Mouse (Mus musculus) hindbrain, embryonic 15.5 days (tissue): ENCODE data around the gene Osgep. TPM values are rescaled to one million over a fixed set of nuclear protein-coding genes. Genes with fewer than 3 reads are reported as not detected.
A peak's percentile ranks its signal among the peaks of the same experiment; 100 is the strongest.
"Not testable (repeated sequence)": the region's sequence is repeated elsewhere in the genome, so short reads cannot be mapped to it uniquely, and the experiment has no call there.

Experiments used
- ATAC-seq: fragments of 200-750 bp; cut with Nextera tagmentation; 2 replicates; pipeline ENCODE4 v1.8.0; 2017; ENCODE audit warnings: low read depth, moderate number of reproducible peaks, moderate TSS enrichment; ENCODE audit not compliant: low FRiP score
- H3K27ac ChIP-seq: fragments of 300-500 bp; sonication (generic); replicated peaks from 2 replicates; pipeline ENCODE4 v1.5.1; 2015; ENCODE audit warnings: mild to moderate bottlenecking, inconsistent platforms
- H3K27me3 ChIP-seq: fragments of 300-500 bp; sonication (generic); 2 replicates; pipeline ENCODE4 v1.6.1; 2015; ENCODE audit warnings: control low read depth, inconsistent platforms
- H3K36me3 ChIP-seq: fragments of 300-500 bp; sonication (generic); 2 replicates; pipeline ENCODE4 v1.6.1; 2015; ENCODE audit warnings: control low read depth, inconsistent platforms
- H3K4me1 ChIP-seq: fragments of 300-500 bp; sonication (generic); replicated peaks from 2 replicates; pipeline ENCODE4 v1.6.1; 2015; ENCODE audit warnings: control low read depth, inconsistent platforms
- H3K4me2 ChIP-seq: fragments of 300-500 bp; sonication (generic); 2 replicates; pipeline ENCODE4 v1.6.1; 2015; ENCODE audit warnings: moderate library complexity, mild to moderate bottlenecking, inconsistent platforms
- H3K4me3 ChIP-seq: fragments of 300-500 bp; sonication (generic); 2 replicates; pipeline ENCODE4 v1.5.1; 2015; ENCODE audit warnings: mild to moderate bottlenecking, inconsistent platforms
- H3K9ac ChIP-seq: fragments of 300-500 bp; sonication (generic); 2 replicates; pipeline ENCODE4 v1.6.1; 2015; ENCODE audit warnings: inconsistent platforms
- H3K9me3 ChIP-seq: fragments of 300-500 bp; sonication (generic); 2 replicates; pipeline ENCODE4 v1.6.1; 2016; ENCODE audit warnings: control low read depth, inconsistent platforms
- WGBS: fragments of 180-500 bp; shearing (Covaris S2); methylation state at CpG from one replicate; pipeline ENCODE4 v1.1.7; 2015; 5-methylcytosine and 5-hydroxymethylcytosine counted together
- polyA plus RNA-seq: library from polyadenylated mRNA; unstranded; fragments of >200 nt; fragmentation: Nextera tagmentation; extraction: Ambion mirVana; gene quantifications from 2 replicates; pipeline ENCODE4 v1.2.1, GENCODE M21; 2015

The Osgep gene
- polyA plus RNA-seq, 1 experiment from 2014 or later, result 111 TPM

- not testable (repeated sequence) for H3K27ac ChIP-seq, H3K36me3 ChIP-seq, H3K9me3 ChIP-seq, H3K4me1 ChIP-seq, H3K9ac ChIP-seq, H3K27me3 ChIP-seq, H3K4me3 ChIP-seq
- ATAC-seq, result peak; percentile 91
- WGBS, result 7% methylated on average over 19 of the region's 19 CpGs
- peak within 1 kb of the TSS; percentile 41 for H3K4me2 ChIP-seq
These were observed 31.3 kb upstream of the Osgep start, which contains the start of gene Pnp2 for GRCm38 (mm10) chr14:50955942-50956508. TSS of gene Pnp2 (plus strand) at chr14:50955992.

- no peak for ATAC-seq
- H3K4me3 ChIP-seq, result no peak overlapping the region
- H3K4me2 ChIP-seq, result no peak overlapping the region
- peaks cover 7% of the 10 kb centered on the region; the same call in 1 of the 2 replicates for H3K36me3 ChIP-seq
- WGBS, result 90% methylated on average over 10 of the region's 10 CpGs
- no peak overlapping the region for H3K27ac ChIP-seq
- H3K9me3 ChIP-seq, result no peaks in the 10 kb centered on the region
- H3K27me3 ChIP-seq, result no peaks in the 10 kb centered on the region
- H3K4me1 ChIP-seq, result no peaks in the 10 kb centered on the region
- H3K9ac ChIP-seq, result no peak overlapping the region
These were observed 30.8 kb upstream of the Osgep start for GRCm38 (mm10) chr14:50955487-50955886.

GRCm38 (mm10) chr14:50945526-50945925, 20.8 kb upstream of the Osgep start:
- not testable (repeated sequence) for H3K4me1 ChIP-seq, H3K27me3 ChIP-seq, H3K36me3 ChIP-seq, H3K9me3 ChIP-seq, ATAC-seq
- 33% methylated on average over 3 of the region's 3 CpGs for WGBS
- Histone ChIP-seq H3K27ac (peak overlapping the region; percentile 90; the same call in 1 of the 2 replicates), H3K4me2 (peak overlapping the region; percentile 61), H3K4me3 (peak overlapping the region; percentile 52), H3K9ac (peak overlapping the region; percentile 46; the same call in 1 of the 2 replicates)

- H3K4me1 ChIP-seq, ATAC-seq, H3K27me3 ChIP-seq, H3K9me3 ChIP-seq, H3K36me3 ChIP-seq: not testable (repeated sequence)
- H3K4me3 ChIP-seq, result peak overlapping the region; percentile 52
- H3K4me2 ChIP-seq, result peak overlapping the region; percentile 61
- 12% methylated on average over 6 of the region's 6 CpGs for WGBS
- peak overlapping the region; percentile 90 for H3K27ac ChIP-seq
- peak overlapping the region; percentile 46 for H3K9ac ChIP-seq
These were observed 20.4 kb upstream of the Osgep start for GRCm38 (mm10) chr14:50945081-50945480.

GRCm38 (mm10) chr14:50944668-50945033, 20.0 kb upstream of the Osgep start:
- WGBS, result under 1% methylated on average over 15 of the region's 15 CpGs
- H3K4me1 ChIP-seq, H3K27me3 ChIP-seq, H3K9me3 ChIP-seq, H3K36me3 ChIP-seq: not testable (repeated sequence)
- H3K27ac ChIP-seq, result peak overlapping the region; percentile 90
- peak overlapping the region; percentile 61 for H3K4me2 ChIP-seq
- H3K9ac ChIP-seq, result peak overlapping the region; percentile 46
- H3K4me3 ChIP-seq, result peak overlapping the region; percentile 52
- peak; percentile 97 for ATAC-seq

GRCm38 (mm10) chr14:50943932-50944667, 19.4 kb upstream of the Osgep start, which contains the start of gene Gm49342:
TSS of gene Gm49342 (plus strand) at chr14:50944517.
- peak; percentile 98 for ATAC-seq

GRCm38 (mm10) chr14:50938940-50939339, 14.2 kb upstream of the Osgep start:
- H3K36me3 ChIP-seq, result no peaks in the 10 kb centered on the region
- 48% methylated on average over 2 of the region's 2 CpGs for WGBS
- H3K9me3 ChIP-seq, result no peaks in the 10 kb centered on the region
- no peak for ATAC-seq
- no peak overlapping the region for H3K4me3 ChIP-seq
- H3K27ac ChIP-seq, result no peak overlapping the region
- peaks cover 1% of the 10 kb centered on the region; the same call in 1 of the 2 replicates for H3K4me1 ChIP-seq
- H3K9ac ChIP-seq, result no peak overlapping the region
- no peaks in the 10 kb centered on the region for H3K27me3 ChIP-seq
- no peak overlapping the region for H3K4me2 ChIP-seq

More at GRCm38 (mm10) chr14:50943932-50944667, 19.4 kb upstream of the Osgep start, which contains the start of gene Gm49342:
- no peaks in the 10 kb centered on the region for H3K27me3 ChIP-seq
- peak within 1 kb of the TSS; percentile 46 for H3K9ac ChIP-seq
- no peaks in the 10 kb centered on the region for H3K9me3 ChIP-seq
- H3K4me3 ChIP-seq, result peak within 1 kb of the TSS; percentile 52
- H3K27ac ChIP-seq, result peak within 1 kb of the TSS; percentile 90
- H3K4me2 ChIP-seq, result peak within 1 kb of the TSS; percentile 61
- WGBS, result 18% methylated on average over 31 of the region's 31 CpGs
- H3K4me1 ChIP-seq, result peaks cover 9% of the 10 kb centered on the region
- no peaks in the 10 kb centered on the region for H3K36me3 ChIP-seq

GRCm38 (mm10) chr14:50938119-50938908, 13.6 kb upstream of the Osgep start:
- Histone ChIP-seq H3K4me1 (no peaks in the 10 kb centered on the region), H3K9ac (no peak overlapping the region), H3K27ac (no peak overlapping the region), H3K27me3 (no peaks in the 10 kb centered on the region), H3K4me2 (no peak overlapping the region), H3K4me3 (no peak overlapping the region), H3K9me3 (no peaks in the 10 kb centered on the region), H3K36me3 (no peaks in the 10 kb centered on the region)
- 93% methylated on average over 3 of the region's 3 CpGs for WGBS
- ATAC-seq, result no peak

- Histone ChIP-seq H3K4me1 (peaks cover 5% of the 10 kb centered on the region), H3K9ac (no peak overlapping the region), H3K36me3 (no peaks in the 10 kb centered on the region), H3K4me3 (no peak overlapping the region), H3K4me2 (no peak overlapping the region), H3K9me3 (no peaks in the 10 kb centered on the region), H3K27me3 (no peaks in the 10 kb centered on the region), H3K27ac (no peak overlapping the region)
- ATAC-seq, result no peak
- WGBS, result 61% methylated on average over 1 of the region's 1 CpGs
These were observed 12.0 kb upstream of the Osgep start for GRCm38 (mm10) chr14:50936649-50937048.

GRCm38 (mm10) chr14:50931493-50932020, 6.9 kb upstream of the Osgep start:
- WGBS, result 11% methylated on average over 12 of the region's 12 CpGs
- Histone ChIP-seq H3K9me3 (no peaks in the 10 kb centered on the region), H3K36me3 (peaks cover 27% of the 10 kb centered on the region)

GRCm38 (mm10) chr14:50930754-50931492, 6.2 kb upstream of the Osgep start, which contains the start of the genes Pip4p1 and Pnp:
TSS of gene Pip4p1 (minus strand) at chr14:50930856.
TSS of gene Pnp (plus strand) at chr14:50931082.
- peak within 1 kb of the TSS; percentile 94 for H3K4me3 ChIP-seq
- H3K9ac ChIP-seq, result peak within 1 kb of the TSS; percentile 97
- no peaks in the 10 kb centered on the region for H3K9me3 ChIP-seq
- WGBS, result under 1% methylated on average over 68 of the region's 68 CpGs
- H3K4me1 ChIP-seq, result peaks cover 42% of the 10 kb centered on the region
- no peaks in the 10 kb centered on the region for H3K27me3 ChIP-seq
- H3K36me3 ChIP-seq, result peaks cover 30% of the 10 kb centered on the region
- H3K27ac ChIP-seq, result peak within 1 kb of the TSS; percentile 91
- H3K4me2 ChIP-seq, result peak within 1 kb of the TSS; percentile 91
- peak; percentile 100 for ATAC-seq

More at GRCm38 (mm10) chr14:50931493-50932020, 6.9 kb upstream of the Osgep start:
- Histone ChIP-seq H3K4me1 (peaks cover 36% of the 10 kb centered on the region), H3K9ac (peak overlapping the region; percentile 66), H3K4me2 (peak overlapping the region; percentile 74), H3K4me3 (peak overlapping the region; percentile 94), H3K27me3 (no peaks in the 10 kb centered on the region), H3K27ac (peak overlapping the region; percentile 91)
- ATAC-seq, result no peak
